Mouse (Mus musculus) cerebellum, postnatal 14 days (tissue): ENCODE results near the gene Knop1.

ENCODE experiments used
- DNase-seq, 2 experiments: peaks; one replicate each; pipeline ENCODE4 v3.0.0; 2021; ENCODE audit warnings: mixed read lengths in 2 of 2

The Knop1 gene

DNA sequence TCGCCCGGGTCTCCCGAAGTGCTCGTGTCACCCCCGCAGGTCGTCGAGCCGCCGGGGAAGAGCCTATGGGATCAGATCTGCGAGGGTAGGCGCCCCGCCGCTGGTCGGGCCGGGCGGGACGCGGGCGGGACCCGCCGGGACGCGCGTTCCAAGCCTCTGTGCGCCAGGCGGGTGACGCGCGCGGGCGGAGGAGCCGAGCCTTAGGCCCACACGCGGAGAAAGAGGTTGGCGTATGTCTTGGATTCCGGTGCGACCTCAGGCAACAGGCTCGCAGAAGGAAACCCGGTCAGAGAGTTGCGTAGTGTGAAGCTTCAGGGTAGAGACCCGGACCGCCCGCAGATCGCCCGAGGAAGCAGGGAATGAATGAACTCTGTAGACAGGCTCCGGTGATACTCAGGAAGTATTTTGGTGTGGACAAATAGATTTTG lies at the start of gene Knop1:
TSS of gene Knop1 (minus strand) at position 378 of the 428 bp plus-strand sequence.
- no peak for DNase-seq

- no peak for DNase-seq
Measured at GRCm38 (mm10) chr7:118904530-118904929, 48.5 kb upstream of the Knop1 start.

- DNase-seq, result no peak
Measured at GRCm38 (mm10) chr7:118903879-118904278, 47.8 kb upstream of the Knop1 start.

DNA sequence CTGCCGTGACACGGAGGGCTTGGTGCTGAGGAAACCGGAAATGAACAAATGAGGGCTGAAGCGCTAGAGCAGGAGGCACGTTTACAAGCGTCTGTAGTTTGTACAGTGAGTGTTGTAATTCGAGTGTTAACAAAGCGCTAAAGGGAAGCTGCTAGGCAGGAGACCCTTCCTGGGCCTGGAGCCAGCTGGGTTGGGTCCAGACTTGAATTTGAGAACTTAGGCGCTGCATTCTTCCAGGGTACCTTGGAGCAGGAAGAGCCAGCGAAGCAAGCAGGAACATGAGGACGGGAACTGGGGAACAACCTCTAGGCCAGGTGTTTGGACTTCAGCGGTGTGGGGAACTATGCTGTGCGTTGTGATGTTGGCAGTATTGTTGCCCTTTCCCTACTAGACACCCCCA lies 46.9 kb upstream of the Knop1 start:
- DNase-seq, result peak; percentile 48 to 68

DNA sequence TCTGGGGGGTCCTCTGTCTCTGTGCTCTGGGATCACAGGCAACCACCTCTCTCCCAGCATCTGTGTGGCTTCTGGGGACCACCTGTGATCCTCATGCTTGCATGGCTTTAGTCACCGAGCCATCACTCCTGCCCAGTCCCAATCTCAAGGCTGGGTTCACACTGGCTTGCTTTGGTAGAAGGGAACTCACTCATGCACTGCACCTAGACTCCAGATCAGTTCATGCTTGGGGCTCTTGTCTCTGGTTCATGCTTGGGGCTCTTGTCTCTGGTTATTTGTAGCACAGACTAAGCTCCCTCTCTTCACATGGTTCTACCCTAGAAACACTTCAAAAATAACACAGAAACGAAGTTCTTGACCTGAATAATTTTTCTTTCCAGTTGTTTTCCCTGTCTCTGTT lies 44.0 kb upstream of the Knop1 start:
- no peak for DNase-seq

DNA sequence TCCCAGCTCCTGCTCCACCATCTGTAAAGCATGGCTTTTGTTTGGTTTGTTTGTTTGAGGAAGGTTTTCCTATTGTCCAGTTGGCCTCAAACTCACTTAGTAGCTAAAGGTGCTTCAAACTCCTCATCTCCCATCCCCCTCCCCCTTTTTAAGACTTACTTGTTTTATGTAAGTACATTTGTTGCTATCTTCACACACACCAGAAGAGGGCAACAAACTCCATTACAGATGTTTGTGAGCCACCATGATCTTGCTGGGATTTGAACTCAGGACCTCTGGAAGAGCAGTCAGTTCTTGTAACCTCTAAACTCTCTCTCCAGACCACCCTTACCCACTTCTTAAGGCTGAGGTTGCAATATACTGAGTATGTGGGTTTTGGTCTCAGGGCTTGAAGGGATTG lies 42.0 kb upstream of the Knop1 start:
- no peak for DNase-seq

DNA sequence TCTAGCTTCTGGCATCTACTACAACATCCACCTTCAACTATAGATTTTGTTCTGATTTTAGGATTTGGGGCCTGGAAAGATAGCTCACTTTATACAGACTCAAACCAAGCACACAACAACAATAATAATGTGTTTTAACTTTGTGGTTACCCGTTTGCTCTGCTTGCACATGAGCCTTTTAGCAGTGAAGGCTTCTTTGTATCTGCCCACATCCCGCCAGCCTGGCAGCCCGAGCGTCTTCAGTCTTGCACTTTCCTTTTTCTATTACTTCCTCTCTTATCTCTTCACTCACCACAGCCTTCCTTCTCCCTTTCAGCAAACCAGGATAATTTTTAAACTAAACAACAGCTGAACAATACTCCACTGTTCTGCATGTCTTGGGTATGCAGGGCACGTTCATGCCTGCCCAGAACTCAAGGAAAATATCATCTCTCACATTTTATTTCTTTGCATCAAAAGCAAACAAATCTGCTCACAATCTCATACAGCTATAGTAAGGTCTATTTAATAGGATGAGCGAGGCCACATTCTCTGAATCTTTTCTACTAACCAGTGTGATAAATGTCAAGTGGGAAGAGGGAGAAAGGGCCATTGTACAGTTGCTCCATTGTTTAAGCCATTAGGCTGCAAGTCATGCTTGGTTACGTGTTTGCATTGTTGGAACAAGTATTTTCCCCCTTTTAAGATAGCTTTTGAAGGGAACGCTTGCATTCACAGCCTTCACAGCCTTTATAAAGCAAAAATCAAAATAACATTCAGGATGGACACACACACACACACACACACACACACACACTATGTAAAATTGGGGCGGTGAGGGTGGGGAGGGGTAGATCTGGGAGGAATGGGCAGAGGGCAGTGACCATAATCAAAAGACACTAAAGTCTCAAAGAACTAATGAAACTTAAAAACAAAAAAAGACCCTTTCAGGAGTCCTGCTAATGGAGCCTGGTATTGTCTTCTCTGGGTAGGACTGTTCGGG lies 39.7 kb upstream of the Knop1 start:
- no peak for DNase-seq

GRCm38 (mm10) chr7:118889046-118889680 lies 33.1 kb upstream of the Knop1 start:
- peak; percentile 76 to 82 for DNase-seq

DNA sequence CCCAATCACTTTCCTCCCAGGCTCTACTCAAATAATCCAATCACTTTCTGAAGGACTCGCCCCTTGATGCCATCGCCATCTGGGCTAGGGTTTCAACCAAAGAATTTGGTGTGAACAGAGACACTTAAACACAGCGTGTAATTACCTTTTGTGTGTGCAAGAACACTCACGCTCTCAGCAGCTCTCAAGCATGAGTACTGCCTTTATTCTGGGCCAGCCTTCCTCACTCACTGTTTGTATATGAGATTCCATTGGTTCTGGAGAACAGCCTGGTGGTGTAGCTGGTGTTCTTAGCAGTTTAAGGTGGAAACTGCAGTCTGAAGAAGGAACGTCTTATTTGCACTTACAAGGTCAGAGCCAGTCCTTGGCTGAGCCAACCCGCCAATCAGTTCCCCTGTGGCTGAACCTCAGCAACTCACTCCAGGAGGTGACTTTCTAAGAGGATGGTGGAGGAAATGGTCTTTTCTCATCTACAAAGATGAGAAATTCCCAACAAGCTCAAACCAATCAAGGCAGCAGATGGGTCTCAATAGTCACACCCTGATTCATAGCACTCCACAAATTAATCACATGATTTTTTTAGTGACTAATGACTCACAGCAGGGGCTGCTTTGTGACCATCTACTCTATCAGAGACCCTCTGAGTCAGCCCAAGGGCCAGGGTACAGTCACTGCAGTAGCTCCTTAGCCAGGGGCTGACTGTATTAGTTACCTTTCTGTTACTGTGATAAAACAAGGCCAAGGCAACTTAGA lies 31.4 kb upstream of the Knop1 start:
- DNase-seq, result no peak

DNA sequence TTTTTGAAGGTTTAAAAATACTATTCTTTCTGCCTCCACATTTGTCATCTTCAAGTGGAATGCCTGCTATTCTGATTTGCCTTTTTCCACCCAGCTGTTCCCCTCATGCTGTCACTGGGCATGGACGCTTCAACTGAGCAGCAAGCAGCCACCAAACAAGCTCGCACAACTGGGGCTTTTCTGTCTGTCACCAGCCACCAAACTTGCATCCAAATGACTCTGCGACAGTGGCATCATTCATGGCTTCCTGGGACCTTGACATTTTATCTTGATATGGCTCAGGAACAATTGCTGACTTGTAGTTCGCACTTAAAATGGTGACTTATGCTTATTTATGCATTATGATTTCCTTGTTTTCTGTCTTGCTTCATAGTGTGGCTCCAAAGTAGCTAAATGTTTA lies 28.9 kb upstream of the Knop1 start:
- DNase-seq, result no peak

DNA sequence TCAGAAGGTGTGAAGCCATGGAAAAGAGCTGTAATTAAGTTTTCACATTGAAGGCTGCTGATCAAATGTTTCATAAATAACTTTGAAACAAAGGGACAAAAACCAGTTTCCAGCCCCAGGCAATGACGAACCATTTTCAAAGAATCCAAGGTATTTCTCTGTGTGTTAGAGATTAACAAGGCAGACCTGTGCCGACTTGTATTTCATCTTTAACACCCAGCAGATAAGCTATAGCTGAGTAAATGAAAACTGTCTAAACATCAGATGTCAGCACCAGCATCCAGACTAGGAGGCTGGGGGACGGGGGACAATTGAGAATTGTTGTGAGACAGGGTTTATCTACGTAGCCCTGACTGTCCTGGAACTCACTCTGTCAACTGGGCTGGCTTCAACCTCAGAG lies 27.9 kb upstream of the Knop1 start:
- no peak for DNase-seq

- no peak for DNase-seq
Measured at GRCm38 (mm10) chr7:118879466-118880029, 23.5 kb upstream of the Knop1 start.

- no peak for DNase-seq
Measured at GRCm38 (mm10) chr7:118865362-118865761, 9.3 kb upstream of the Knop1 start.

GRCm38 (mm10) chr7:118858640-118859039 lies 2.6 kb upstream of the Knop1 start:
- no peak for DNase-seq

DNA sequence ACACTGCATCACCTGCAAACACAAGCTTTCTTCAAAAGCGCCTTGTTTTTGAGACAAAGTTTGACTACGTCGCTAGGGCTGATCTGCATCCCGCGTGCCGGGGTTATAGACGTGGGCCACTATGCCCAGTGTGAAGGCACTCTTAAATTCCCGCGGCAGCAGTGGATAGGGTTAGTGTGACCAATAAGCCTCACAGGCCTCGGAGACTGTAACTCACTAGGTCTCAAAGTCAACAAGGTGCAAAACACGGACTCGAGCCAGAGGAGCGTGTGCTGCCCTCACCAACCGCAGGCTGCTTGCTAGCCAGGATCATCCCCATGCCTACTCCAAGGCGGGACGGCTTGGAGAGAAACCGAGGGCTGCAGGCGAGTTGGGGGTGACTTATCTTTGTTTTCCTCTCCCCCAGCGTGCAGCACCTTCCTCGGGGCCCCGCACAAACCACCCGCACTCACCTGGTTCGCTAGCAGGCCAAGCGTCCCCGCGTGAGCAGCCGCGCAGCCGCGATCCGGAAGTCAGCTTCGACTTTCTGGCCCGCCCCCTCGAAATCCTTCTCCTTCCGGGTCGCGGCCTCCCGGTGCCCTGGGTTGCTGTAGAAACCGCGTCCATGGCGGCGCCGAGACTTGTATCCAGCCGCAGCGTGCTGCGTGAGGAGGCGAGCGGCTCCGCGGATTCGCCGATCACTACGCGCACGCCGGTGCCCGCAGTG lies 730 bp downstream of the Knop1 start, which contains the start of gene Iqck:
TSS of gene Iqck (plus strand) at position 582 of the 706 bp plus-strand sequence.
- DNase-seq, result peak; percentile 95 to 96

DNA sequence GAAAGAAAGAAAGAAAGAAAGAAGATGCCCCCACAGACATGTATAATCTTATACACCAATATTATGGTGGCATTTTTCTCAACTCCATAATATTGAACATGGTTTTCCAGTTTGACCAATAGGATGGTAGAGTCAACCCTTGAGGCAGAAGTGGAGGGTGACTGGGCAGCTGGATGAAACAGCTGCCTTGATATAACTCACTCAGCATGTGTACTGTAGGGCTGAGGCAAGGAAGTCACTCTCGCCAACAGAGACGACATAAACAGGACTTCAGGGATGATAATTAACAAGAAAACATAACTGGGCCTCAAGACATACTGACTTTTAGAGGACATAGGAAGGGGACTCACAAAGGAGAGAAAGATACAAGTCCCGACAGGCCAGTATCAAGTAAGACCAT lies 1.4 kb downstream of the Knop1 start:
- DNase-seq, result no peak

- no peak for DNase-seq
Measured at GRCm38 (mm10) chr7:118852611-118853010, 3.4 kb downstream of the Knop1 start.

DNA sequence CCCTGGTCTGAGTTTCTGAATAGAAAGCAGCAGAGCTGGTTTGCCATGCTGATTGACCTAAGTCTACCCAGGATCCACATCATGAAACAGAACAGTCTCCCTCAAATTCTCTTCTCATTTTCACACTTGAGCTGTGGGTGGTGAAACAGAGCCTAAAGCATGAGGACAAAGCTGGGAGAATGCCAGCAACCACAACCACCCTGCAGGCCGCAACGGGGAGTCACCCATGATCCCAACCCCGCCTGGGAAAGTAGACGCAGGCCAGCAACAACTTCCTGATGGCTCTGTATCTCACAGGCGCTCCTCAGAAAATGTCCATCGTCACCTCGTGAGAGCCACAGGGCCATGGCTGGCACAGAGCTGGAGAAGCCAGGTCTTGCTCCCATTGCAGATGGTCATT lies 4.5 kb downstream of the Knop1 start:
- DNase-seq, result no peak

DNA sequence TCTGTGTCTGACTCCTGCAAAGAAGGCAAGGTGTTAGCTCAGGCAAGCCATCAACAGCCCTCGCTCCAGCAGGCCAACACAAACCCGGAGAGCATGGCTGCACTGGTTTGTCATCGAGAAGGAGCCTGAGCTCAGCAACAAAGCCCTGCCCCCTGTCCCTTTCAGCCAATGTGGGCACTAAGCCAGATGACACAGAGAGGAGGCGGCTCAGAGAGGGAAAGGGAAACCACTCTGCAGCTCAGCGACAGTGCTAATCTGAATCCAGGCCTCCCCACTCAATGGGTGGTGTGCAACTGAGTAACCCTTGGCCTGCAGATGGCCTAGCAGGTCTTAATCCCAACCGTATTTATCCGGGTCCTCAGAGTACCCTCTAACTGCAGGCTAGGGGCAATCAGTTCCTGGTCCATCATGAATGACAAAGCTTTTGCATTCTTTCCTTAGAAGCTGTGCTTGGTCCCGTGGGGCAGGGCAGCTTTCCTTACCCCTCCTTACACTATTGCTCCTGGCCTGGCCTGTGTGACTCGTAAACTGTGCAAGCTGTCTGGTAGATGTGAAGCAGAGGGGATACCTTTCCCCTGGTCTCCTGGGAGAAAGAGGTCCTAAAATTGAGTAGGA lies 5.3 kb downstream of the Knop1 start:
- DNase-seq, result peak in 1 of 2 experiments; percentile 40

DNA sequence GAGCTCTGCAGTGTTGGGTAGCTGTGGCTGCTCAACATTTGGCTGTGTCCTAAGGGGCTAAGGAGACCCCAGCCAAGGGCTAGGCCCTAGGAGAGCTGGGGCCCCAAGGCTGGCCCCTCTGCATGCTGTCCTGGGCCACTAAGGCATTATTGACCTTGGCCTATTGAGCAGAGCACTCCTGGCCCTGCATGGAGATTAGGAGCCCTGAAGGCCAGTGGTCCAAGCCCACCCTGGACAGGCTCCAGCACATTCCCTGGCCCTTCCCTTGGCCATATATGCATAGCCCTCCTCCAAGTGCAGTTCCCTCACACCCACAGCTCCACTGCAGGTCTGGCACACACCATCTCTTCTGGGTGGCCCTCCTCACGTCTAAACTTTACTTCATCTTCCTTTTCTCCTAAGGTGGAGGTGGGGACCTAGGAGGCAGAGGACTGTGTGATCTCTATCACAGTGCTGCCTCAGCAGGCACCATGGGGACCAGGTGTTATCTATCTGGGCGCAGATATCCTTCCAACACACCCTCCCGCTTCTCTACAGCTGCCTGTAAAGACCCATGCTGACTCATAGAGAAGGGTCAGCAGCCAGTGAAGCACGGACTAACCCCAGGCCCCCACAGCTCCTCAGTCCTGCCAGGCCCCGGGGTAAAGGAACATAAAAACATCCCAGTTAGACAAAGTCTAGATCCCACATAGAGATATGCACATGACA lies 6.4 kb downstream of the Knop1 start:
- no peak for DNase-seq

GRCm38 (mm10) chr7:118848796-118849195 lies 7.3 kb downstream of the Knop1 start:
- no peak for DNase-seq
